Mouse (Mus musculus) lung, postnatal 25 days (tissue): Measurements from ENCODE around the gene Extl1.
A peak's percentile ranks its signal among the peaks of the same experiment; 100 is the strongest.

Experiments used
- DNase-seq: peaks from one replicate; pipeline ENCODE4 v3.0.0; 2022; ENCODE audit warnings: low spot score

The Extl1 gene

GRCm38 (mm10) chr4:134312901-134313300, 70.7 kb downstream of the Extl1 start:
- DNase-seq: no peak

- no peak for DNase-seq
Observed at GRCm38 (mm10) chr4:134312341-134312740, 71.3 kb downstream of the Extl1 start.

- no peak for DNase-seq
Observed at GRCm38 (mm10) chr4:134311784-134312183, 71.9 kb downstream of the Extl1 start.

GRCm38 (mm10) chr4:134310656-134311055, 73.0 kb downstream of the Extl1 start:
- DNase-seq: no peak

- DNase-seq: no peak
Observed at GRCm38 (mm10) chr4:134310106-134310505, 73.5 kb downstream of the Extl1 start.

GRCm38 (mm10) chr4:134307367-134308072, 76.1 kb downstream of the Extl1 start:
- DNase-seq: peak; percentile 78

- DNase-seq: no peak
Observed at GRCm38 (mm10) chr4:134306963-134307362, 76.7 kb downstream of the Extl1 start.
